Comparison of ENCODE assay signal across 9 mouse cellular contexts in genomic region chr7:145289302-145289701, GRCm38 (mm10). TPM values are rescaled to one million over a fixed set of nuclear protein-coding genes. Genes with fewer than 3 reads are reported as not detected.
DNase-seq lines count a peak whose midpoint lies in the region; ATAC-seq and TF ChIP-seq lines count a peak whose summit lies in the region.
"Had no signal": no experiment of that assay in that cellular context is flagged by ENCODE, and none has a peak within 500 bp of the region (broad histone marks: within the 10 kb centered on the region; RNA-seq: fewer than 3 reads in every experiment).

No protein-coding gene starts in this region.

- TF ChIP-seq POLR2A in brain, embryonic 14.5 days (IDR thresholded peaks at IDR 0.05; ENCODE audit: borderline replicate concordance, extremely low read depth, insufficient read depth, insufficient read length, poor library complexity, severe bottlenecking) = no peak

- peak; percentile 56 for TF ChIP-seq CTCF in brain, embryonic 14.5 days (IDR thresholded peaks at IDR 0.05; ENCODE audit: borderline replicate concordance, extremely low read depth, insufficient read depth, insufficient read length)

- no peak overlapping the region for H3K9ac ChIP-seq in hindbrain, embryonic 14.5 days
- no peak overlapping the region for H3K9ac ChIP-seq in stomach, embryonic 14.5 days (replicated peaks; ENCODE audit: low read depth, low read length)

- no peaks in the 10 kb centered on the region for H3K36me3 ChIP-seq in hindbrain, embryonic 10.5 days
- H3K36me3 ChIP-seq in hindbrain, embryonic 14.5 days (replicated peaks; ENCODE audit: control insufficient read depth, insufficient read depth) = no peaks in the 10 kb centered on the region
- no peaks in the 10 kb centered on the region for H3K36me3 ChIP-seq in stomach, embryonic 14.5 days (ENCODE audit: control insufficient read depth, insufficient read depth, low read length)

- no peak overlapping the region for H3K4me2 ChIP-seq in hindbrain, embryonic 14.5 days (replicated peaks)
- no peak overlapping the region for H3K4me2 ChIP-seq in stomach, embryonic 14.5 days (replicated peaks; ENCODE audit: low read depth, low read length)

- 20% methylated on average over 5 of the region's 5 CpGs for WGBS in hindbrain, embryonic 10.5 days
- 18% methylated on average over 5 of the region's 5 CpGs for WGBS in hindbrain, embryonic 14.5 days
- WGBS in stomach, embryonic 14.5 days = 21% methylated on average over 5 of the region's 5 CpGs

- H3K27me3 ChIP-seq in hindbrain, embryonic 10.5 days (ENCODE audit: insufficient read depth, poor library complexity, severe bottlenecking) = no peaks in the 10 kb centered on the region
- H3K27me3 ChIP-seq in hindbrain, embryonic 14.5 days (ENCODE audit: control insufficient read depth, insufficient read depth, low read length) = no peaks in the 10 kb centered on the region
- H3K27me3 ChIP-seq in stomach, embryonic 14.5 days (ENCODE audit: control insufficient read depth, insufficient read depth, low read length) = no peaks in the 10 kb centered on the region

- H3K4me3 ChIP-seq in hindbrain, embryonic 10.5 days = no peak overlapping the region
- H3K4me3 ChIP-seq in hindbrain, embryonic 14.5 days (replicated peaks; ENCODE audit: low read length) = no peak overlapping the region
- H3K4me3 ChIP-seq in stomach, embryonic 14.5 days (ENCODE audit: low read depth, low read length) = no peak overlapping the region

- no peaks in the 10 kb centered on the region for H3K9me3 ChIP-seq in hindbrain, embryonic 10.5 days
- H3K9me3 ChIP-seq in hindbrain, embryonic 14.5 days (ENCODE audit: control insufficient read depth, low read length) = no peaks in the 10 kb centered on the region
- H3K9me3 ChIP-seq in stomach, embryonic 14.5 days (ENCODE audit: control insufficient read depth, low read depth, low read length) = no peaks in the 10 kb centered on the region

- no peak for ATAC-seq in hindbrain, embryonic 14.5 days (ENCODE audit: low FRiP score)
- ATAC-seq in granulocyte monocyte progenitor cell, adult 5-6 weeks (replicated peaks; ENCODE audit: poor library complexity, severe bottlenecking) = peak; percentile 38; the same call in 1 of the 2 replicates
- ATAC-seq in stomach, embryonic 14.5 days (ENCODE audit: insufficient number of reproducible peaks, insufficient read depth, low FRiP score, low read depth) = peak; percentile 39; the same call in 1 of the 2 replicates

- 0 out of 2 replicates have a peak overlapping the region, but pooled peaks have one; percentile 3 for H3K27ac ChIP-seq in hindbrain, embryonic 10.5 days
- no peak overlapping the region for H3K27ac ChIP-seq in hindbrain, embryonic 14.5 days
- no peak overlapping the region for H3K27ac ChIP-seq in stomach, embryonic 14.5 days (ENCODE audit: low read length)

- peaks cover 15% of the 10 kb centered on the region for H3K4me1 ChIP-seq in hindbrain, embryonic 10.5 days (replicated peaks)
- H3K4me1 ChIP-seq in hindbrain, embryonic 14.5 days (replicated peaks; ENCODE audit: control insufficient read depth, insufficient read depth, low read length) = no peaks in the 10 kb centered on the region
- no peaks in the 10 kb centered on the region for H3K4me1 ChIP-seq in stomach, embryonic 14.5 days (ENCODE audit: control insufficient read depth, insufficient read depth, low read length)

- peak; percentile 44 for DNase-seq in hindbrain, embryonic 10.5 days (ENCODE audit: low spot score)
- DNase-seq in hindbrain, embryonic 14.5 days (ENCODE audit: low spot score) = no peak
- DNase-seq in A20 (ENCODE audit: low read depth, low spot score) = peak; percentile 22
- DNase-seq in brain, embryonic 14.5 days (ENCODE audit: low read depth) = peak; percentile 47
- DNase-seq in spleen, postnatal 36 days (ENCODE audit: low spot score in 2 of 2) = no peak
- DNase-seq in urinary bladder, postnatal 25 days (ENCODE audit: low spot score) = no peak

RNA-seq across cellular contexts. Expression of gene Tpcn2, which starts 5.5 kb away (rescaled TPM):
- 5.7 and 5.8 TPM in 2 replicates for polyA plus RNA-seq in hindbrain, embryonic 10.5 days (2016; fragmentation: Nextera tagmentation; extraction: Ambion mirVana)
- 0.95 and 1.3 TPM in 2 replicates for polyA plus RNA-seq in hindbrain, embryonic 14.5 days (2014; fragmentation: Nextera tagmentation; extraction: Ambion mirVana)
- 10.5 and 13.4 TPM in 2 replicates for polyA plus RNA-seq in brain, embryonic 14.5 days (2012; rRNA removed)
- 4.8 and 7.9 TPM in 2 replicates for total RNA-seq in granulocyte monocyte progenitor cell, adult 5-6 weeks (2014; fragmentation: Nextera tagmentation)
- total RNA-seq in granulocyte monocyte progenitor cell, adult 5-6 weeks (2017) = 3.4 and 3.6 TPM in 2 replicates
- polyA plus RNA-seq in stomach, embryonic 14.5 days (2014; fragmentation: Nextera tagmentation; extraction: Ambion mirVana) = 4.4 and 5.3 TPM in 2 replicates

RNA-seq across cellular contexts. Expression of gene Mrgprf, which starts 11.3 kb away (rescaled TPM):
- 0.14 and 0.35 TPM in 2 replicates for polyA plus RNA-seq in hindbrain, embryonic 10.5 days (2016; fragmentation: Nextera tagmentation; extraction: Ambion mirVana)
- polyA plus RNA-seq in hindbrain, embryonic 14.5 days (2014; fragmentation: Nextera tagmentation; extraction: Ambion mirVana) = 2.3 and 3.1 TPM in 2 replicates
- polyA plus RNA-seq in brain, embryonic 14.5 days (2012; rRNA removed) = 3.9 and 4.7 TPM in 2 replicates
- not detected in 2 replicates for total RNA-seq in granulocyte monocyte progenitor cell, adult 5-6 weeks (2014; fragmentation: Nextera tagmentation)
- not detected in 2 replicates for total RNA-seq in granulocyte monocyte progenitor cell, adult 5-6 weeks (2017)
- polyA plus RNA-seq in stomach, embryonic 14.5 days (2014; fragmentation: Nextera tagmentation; extraction: Ambion mirVana) = 2.9 and 3.7 TPM in 2 replicates

RNA-seq across cellular contexts. Expression of gene Mrgprd, which starts 25.3 kb away (rescaled TPM):
- not detected in 2 replicates for polyA plus RNA-seq in hindbrain, embryonic 10.5 days (2016; fragmentation: Nextera tagmentation; extraction: Ambion mirVana)
- polyA plus RNA-seq in hindbrain, embryonic 14.5 days (2014; fragmentation: Nextera tagmentation; extraction: Ambion mirVana) = 0.18 TPM in 1 of 2 replicates, not detected in the other
- polyA plus RNA-seq in brain, embryonic 14.5 days (2012; rRNA removed) = not detected in 2 replicates
- total RNA-seq in granulocyte monocyte progenitor cell, adult 5-6 weeks (2014; fragmentation: Nextera tagmentation) = not detected in 2 replicates
- total RNA-seq in granulocyte monocyte progenitor cell, adult 5-6 weeks (2017) = not detected in 2 replicates
- not detected in 2 replicates for polyA plus RNA-seq in stomach, embryonic 14.5 days (2014; fragmentation: Nextera tagmentation; extraction: Ambion mirVana)
- total RNA-seq: left cerebral cortex, adult 18-20 months had no signal

Comparison
In these comparisons a context has a peak if more than half of its experiments do, and no peak if none do; other contexts are left out.
1. DNase-seq: peak in hindbrain, embryonic 10.5 days (single experiment), A20 (single experiment) and brain, embryonic 14.5 days (single experiment); none in hindbrain, embryonic 14.5 days (single experiment), spleen, postnatal 36 days (0 of 2) and urinary bladder, postnatal 25 days (single experiment).